In genomic region chr1:52727056-52727900, GRCm38 (mm10) we compare ENCODE assay signal across 8 mouse cellular contexts. TPM values are rescaled to one million over a fixed set of nuclear protein-coding genes. Genes with fewer than 3 reads are reported as not detected.
DNase-seq lines count a peak whose midpoint lies in the region; ATAC-seq lines count a peak whose summit lies in the region.

TSS of gene Mfsd6 (minus strand) at chr1:52727462.

- H3K9ac ChIP-seq in hindbrain, embryonic 13.5 days: peak within 1 kb of the TSS; percentile 95

- H3K4me1 ChIP-seq in hindbrain, embryonic 13.5 days (replicated peaks): peaks cover 21% of the 10 kb centered on the region

- H3K27ac ChIP-seq in hindbrain, embryonic 13.5 days: peak within 1 kb of the TSS; percentile 97

- H3K4me2 ChIP-seq in hindbrain, embryonic 13.5 days: peak within 1 kb of the TSS; percentile 82

- DNase-seq in MN1 (ENCODE audit: low spot score): peak; percentile 44
- peak; percentile 84 for DNase-seq in cerebellum, adult 9-11 months
- DNase-seq in frontal cortex, postnatal 36 days (ENCODE audit: low spot score in 2 of 2): peak; percentile 49 to 68
- peak; percentile 18 for DNase-seq in left cerebral cortex, adult 11 months (ENCODE audit: low spot score)
- DNase-seq in lung, postnatal 25 days (ENCODE audit: low spot score): peak; percentile 46
- DNase-seq in ovary, postnatal 36 days (ENCODE audit: low spot score): peak; percentile 58
- peak; percentile 73 for DNase-seq in thymus, postnatal 25 days

- no peaks in the 10 kb centered on the region for H3K9me3 ChIP-seq in hindbrain, embryonic 13.5 days

- peak within 1 kb of the TSS; percentile 89 for H3K4me3 ChIP-seq in hindbrain, embryonic 13.5 days

- no peaks in the 10 kb centered on the region for H3K27me3 ChIP-seq in hindbrain, embryonic 13.5 days

- WGBS in hindbrain, embryonic 13.5 days: under 1% methylated on average over 46 of the region's 63 CpGs

- H3K36me3 ChIP-seq in hindbrain, embryonic 13.5 days: no peaks in the 10 kb centered on the region

- ATAC-seq in hindbrain, embryonic 13.5 days (ENCODE audit: low FRiP score): peak; percentile 63

RNA-seq across cellular contexts. Expression of gene Mfsd6, which starts in this region (rescaled TPM):
- polyA plus RNA-seq in hindbrain, embryonic 13.5 days (2015; fragmentation: Nextera tagmentation; extraction: Ambion mirVana): 7.8 and 8.9 TPM in 2 replicates

Comparison
In these comparisons a context has a peak if more than half of its experiments do, and no peak if none do; other contexts are left out.
1. Peak in every context shown above with its lines: DNase-seq, ATAC-seq, H3K4me3 ChIP-seq and H3K27ac ChIP-seq.
2. DNase-seq: peak in every context shown above with its lines; median percentile 84 in cerebellum, adult 9-11 months; 73 in thymus, postnatal 25 days; 58 in frontal cortex, postnatal 36 days; 58 in ovary, postnatal 36 days; 46 in lung, postnatal 25 days; 44 in MN1; 18 in left cerebral cortex, adult 11 months.